9 mouse cellular contexts compared by ENCODE assay signal in genomic region chr17:46159236-46159635, GRCm38 (mm10). TPM values are rescaled to one million over a fixed set of nuclear protein-coding genes. Genes with fewer than 3 reads are reported as not detected.
DNase-seq lines count a peak whose midpoint lies in the region; ATAC-seq and TF ChIP-seq lines count a peak whose summit lies in the region.
"Had no signal": no experiment of that assay in that cellular context is flagged by ENCODE, and none has a peak within 500 bp of the region (broad histone marks: within the 10 kb centered on the region; RNA-seq: fewer than 3 reads in every experiment).

No protein-coding gene starts in this region.

- H3K27ac ChIP-seq in lung, embryonic 16.5 days (ENCODE audit: low read length): peak overlapping the region; percentile 96
- H3K27ac ChIP-seq in hindbrain, postnatal 0 days: 0 out of 2 replicates have a peak overlapping the region, but pooled peaks have one; percentile 46
- peak overlapping the region; percentile 98 for H3K27ac ChIP-seq in small intestine, adult 2 months (ENCODE audit: insufficient read depth, low read depth, low read length)

- TF ChIP-seq POLR2A in small intestine, adult 2 months (IDR thresholded peaks at IDR 0.05; ENCODE audit: low read depth, low read length): no peak

- H3K4me3 ChIP-seq in lung, embryonic 16.5 days (ENCODE audit: low read length): no peak overlapping the region
- H3K4me3 ChIP-seq in hindbrain, postnatal 0 days (ENCODE audit: low read length): no peak overlapping the region
- no peak overlapping the region for H3K4me3 ChIP-seq in small intestine, adult 2 months (ENCODE audit: low read depth, low read length)

- TF ChIP-seq CTCF in hindbrain, postnatal 0 days (IDR thresholded peaks at IDR 0.05; ENCODE audit: low read depth): no peak
- no peak for TF ChIP-seq CTCF in small intestine, adult 2 months (IDR thresholded peaks at IDR 0.05; ENCODE audit: extremely low read depth, insufficient read length, insufficient replicate concordance, low read depth, low read length)

- peak overlapping the region; percentile 72; the same call in 1 of the 2 replicates for H3K9ac ChIP-seq in lung, embryonic 16.5 days (ENCODE audit: low read length)
- no peak overlapping the region for H3K9ac ChIP-seq in hindbrain, postnatal 0 days (replicated peaks; ENCODE audit: low read length)

- H3K4me2 ChIP-seq in lung, embryonic 16.5 days (ENCODE audit: low read depth, low read length): peak overlapping the region; percentile 83; the same call in 1 of the 2 replicates
- 0 out of 2 replicates have a peak overlapping the region, but pooled peaks have one; percentile 64 for H3K4me2 ChIP-seq in hindbrain, postnatal 0 days (ENCODE audit: low read depth, low read length)

- DNase-seq in cerebellum, adult 9-11 months: peak; percentile 56
- DNase-seq in cerebellum, postnatal 36 days: no peak
- no peak for DNase-seq in lung, postnatal 14 days
- DNase-seq in hindbrain, postnatal 0 days (ENCODE audit: low spot score): no peak
- DNase-seq in urinary bladder, adult 2 months (ENCODE audit: low spot score): no peak
- DNase-seq in kidney, adult 8-10 months: no peak

- no peak for ATAC-seq in lung, embryonic 16.5 days (ENCODE audit: low read depth)
- no peak for ATAC-seq in hindbrain, postnatal 0 days

- no peaks in the 10 kb centered on the region for H3K27me3 ChIP-seq in lung, embryonic 16.5 days (ENCODE audit: control insufficient read depth, insufficient read depth, low read depth, low read length)
- H3K27me3 ChIP-seq in hindbrain, postnatal 0 days (ENCODE audit: insufficient read depth, low read length): no peaks in the 10 kb centered on the region
- H3K27me3 ChIP-seq in small intestine, adult 2 months (ENCODE audit: control insufficient read depth, insufficient read depth, low read length): no peaks in the 10 kb centered on the region
- H3K27me3 ChIP-seq: neural tube, embryonic 12.5 days had no signal

- H3K4me1 ChIP-seq in lung, embryonic 16.5 days (replicated peaks; ENCODE audit: control insufficient read depth, insufficient read depth, low read length): peaks cover 17% of the 10 kb centered on the region
- H3K4me1 ChIP-seq in hindbrain, postnatal 0 days (ENCODE audit: insufficient read depth, low read length): peaks cover 3% of the 10 kb centered on the region; the same call in 1 of the 2 replicates
- peaks cover 9% of the 10 kb centered on the region for H3K4me1 ChIP-seq in small intestine, adult 2 months (ENCODE audit: control insufficient read depth, insufficient read depth, insufficient read length, low read length)

- 39% methylated on average over 2 of the region's 2 CpGs for WGBS in lung, embryonic 16.5 days
- 69% methylated on average over 2 of the region's 2 CpGs for WGBS in hindbrain, postnatal 0 days
- WGBS in small intestine, adult 2 months: 13% methylated on average over 2 of the region's 2 CpGs

- H3K9me3 ChIP-seq in lung, embryonic 16.5 days (ENCODE audit: control insufficient read depth, low read length): no peaks in the 10 kb centered on the region
- no peaks in the 10 kb centered on the region for H3K9me3 ChIP-seq in hindbrain, postnatal 0 days (ENCODE audit: low read length)
- H3K9me3 ChIP-seq: neural tube, embryonic 12.5 days had no signal

- peaks cover 4% of the 10 kb centered on the region; the same call in 1 of the 2 replicates for H3K36me3 ChIP-seq in lung, embryonic 16.5 days (ENCODE audit: control insufficient read depth, insufficient read depth, low read length)
- peaks cover 3% of the 10 kb centered on the region; the same call in 1 of the 2 replicates for H3K36me3 ChIP-seq in hindbrain, postnatal 0 days (ENCODE audit: insufficient read depth, low read length)
- H3K36me3 ChIP-seq in small intestine, adult 2 months (ENCODE audit: control insufficient read depth, insufficient read depth, low read length): peaks cover 4% of the 10 kb centered on the region; the same call in 1 of the 2 replicates

RNA-seq across cellular contexts. Expression of gene Gtpbp2, which starts 1.6 kb away (rescaled TPM):
- 50.3 and 55.0 TPM in 2 replicates for polyA plus RNA-seq in lung, embryonic 16.5 days (2015; fragmentation: Nextera tagmentation; extraction: Ambion mirVana)
- total RNA-seq in hindbrain, postnatal 0 days (2014; rRNA removed): 68.0 and 94.8 TPM in 2 replicates
- 25.8 and 27.9 TPM in 2 replicates for polyA plus RNA-seq in hindbrain, postnatal 0 days (2015; fragmentation: Nextera tagmentation; extraction: Ambion mirVana)
- 92.2 and 198 TPM in 2 replicates for polyA plus RNA-seq in small intestine, adult 2 months (2012; rRNA removed)
- 110 and 143 TPM in 2 replicates for polyA plus RNA-seq in urinary bladder, adult 2 months (2012; rRNA removed)

RNA-seq across cellular contexts. Expression of gene Mad2l1bp, which starts 5.9 kb away (rescaled TPM):
- 55.5 and 57.1 TPM in 2 replicates for polyA plus RNA-seq in lung, embryonic 16.5 days (2015; fragmentation: Nextera tagmentation; extraction: Ambion mirVana)
- 10.2 and 16.2 TPM in 2 replicates for total RNA-seq in hindbrain, postnatal 0 days (2014; rRNA removed)
- polyA plus RNA-seq in hindbrain, postnatal 0 days (2015; fragmentation: Nextera tagmentation; extraction: Ambion mirVana): 17.2 and 17.5 TPM in 2 replicates
- 14.8 and 27.1 TPM in 2 replicates for polyA plus RNA-seq in small intestine, adult 2 months (2012; rRNA removed)
- polyA plus RNA-seq in urinary bladder, adult 2 months (2012; rRNA removed): 16.4 and 19.8 TPM in 2 replicates

RNA-seq across cellular contexts. Expression of gene Rsph9, which starts 15.2 kb away (rescaled TPM):
- polyA plus RNA-seq in lung, embryonic 16.5 days (2015; fragmentation: Nextera tagmentation; extraction: Ambion mirVana): 23.7 and 26.8 TPM in 2 replicates
- 50.7 and 54.3 TPM in 2 replicates for total RNA-seq in hindbrain, postnatal 0 days (2014; rRNA removed)
- 74.7 and 80.0 TPM in 2 replicates for polyA plus RNA-seq in hindbrain, postnatal 0 days (2015; fragmentation: Nextera tagmentation; extraction: Ambion mirVana)
- polyA plus RNA-seq in small intestine, adult 2 months (2012; rRNA removed): 3.4 and 4.3 TPM in 2 replicates
- polyA plus RNA-seq in urinary bladder, adult 2 months (2012; rRNA removed): 12.7 and 14.0 TPM in 2 replicates

RNA-seq across cellular contexts. Expression of gene Polh, which starts 43.2 kb away (rescaled TPM):
- polyA plus RNA-seq in lung, embryonic 16.5 days (2015; fragmentation: Nextera tagmentation; extraction: Ambion mirVana): 24.1 and 26.0 TPM in 2 replicates
- 9.7 and 10.5 TPM in 2 replicates for total RNA-seq in hindbrain, postnatal 0 days (2014; rRNA removed)
- polyA plus RNA-seq in hindbrain, postnatal 0 days (2015; fragmentation: Nextera tagmentation; extraction: Ambion mirVana): 4.7 and 5.5 TPM in 2 replicates
- 1.0 and 1.7 TPM in 2 replicates for polyA plus RNA-seq in small intestine, adult 2 months (2012; rRNA removed)
- polyA plus RNA-seq in urinary bladder, adult 2 months (2012; rRNA removed): 5.7 and 6.1 TPM in 2 replicates

RNA-seq across cellular contexts. Expression of gene Xpo5, which starts 43.3 kb away (rescaled TPM):
- polyA plus RNA-seq in lung, embryonic 16.5 days (2015; fragmentation: Nextera tagmentation; extraction: Ambion mirVana): 31.2 and 33.8 TPM in 2 replicates
- 54.5 and 56.9 TPM in 2 replicates for total RNA-seq in hindbrain, postnatal 0 days (2014; rRNA removed)
- polyA plus RNA-seq in hindbrain, postnatal 0 days (2015; fragmentation: Nextera tagmentation; extraction: Ambion mirVana): 23.8 and 23.9 TPM in 2 replicates
- polyA plus RNA-seq in small intestine, adult 2 months (2012; rRNA removed): 5.3 and 8.4 TPM in 2 replicates
- 23.2 and 24.0 TPM in 2 replicates for polyA plus RNA-seq in urinary bladder, adult 2 months (2012; rRNA removed)

Comparison
In these comparisons a context has a peak if more than half of its experiments do, and no peak if none do; other contexts are left out.
1. H3K27ac ChIP-seq: peak in every context shown above with its lines; median percentile 98 in small intestine, adult 2 months; 96 in lung, embryonic 16.5 days; 46 in hindbrain, postnatal 0 days.